Mouse (Mus musculus) yolk sac, embryonic 10.5 days (tissue): ENCODE measurements at regions not wholly inside any gene's neighbourhood (a gene's known extent, or its start where the extent isn't known, plus 50 kb on each side); places are given as distances from the start of the nearest gene placed in this dataset.

Experiments
- DNase-seq: peaks from one replicate; pipeline ENCODE4 v3.0.0-alpha.2; 2017; ENCODE audit warnings: low spot score

- DNase-seq, result no peak
Measured at GRCm38 (mm10) chr14:102925769-102926443, 56.5 kb downstream of the Kctd12 start.

DNA sequence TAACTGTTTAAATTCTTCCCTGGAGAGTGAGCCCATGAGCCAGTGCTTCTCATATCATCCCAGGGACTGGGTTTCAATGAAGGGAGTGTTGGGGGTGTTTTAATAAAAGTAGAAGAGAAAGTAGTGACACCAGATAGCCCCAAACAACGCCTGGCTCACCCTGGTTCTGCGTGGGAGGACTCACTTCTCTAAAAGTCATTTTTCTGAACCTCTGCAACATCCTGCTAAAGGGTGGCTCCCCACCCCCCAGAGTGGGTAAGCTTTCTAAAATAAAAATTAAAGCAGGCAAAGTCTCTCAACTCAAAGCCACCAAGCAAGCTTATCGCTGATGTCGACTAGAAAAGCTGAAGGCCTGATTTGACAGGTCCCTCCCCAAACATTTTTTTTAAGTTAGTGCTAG lies 57.8 kb downstream of the Kctd12 start:
- no peak for DNase-seq

- no peak for DNase-seq
Measured at GRCm38 (mm10) chr14:102922496-102922993, 59.9 kb downstream of the Kctd12 start.

GRCm38 (mm10) chr14:102920415-102920814 lies 62.0 kb downstream of the Kctd12 start:
- DNase-seq, result no peak

GRCm38 (mm10) chr14:102919261-102919801 lies 63.1 kb downstream of the Kctd12 start:
- DNase-seq, result no peak

DNA sequence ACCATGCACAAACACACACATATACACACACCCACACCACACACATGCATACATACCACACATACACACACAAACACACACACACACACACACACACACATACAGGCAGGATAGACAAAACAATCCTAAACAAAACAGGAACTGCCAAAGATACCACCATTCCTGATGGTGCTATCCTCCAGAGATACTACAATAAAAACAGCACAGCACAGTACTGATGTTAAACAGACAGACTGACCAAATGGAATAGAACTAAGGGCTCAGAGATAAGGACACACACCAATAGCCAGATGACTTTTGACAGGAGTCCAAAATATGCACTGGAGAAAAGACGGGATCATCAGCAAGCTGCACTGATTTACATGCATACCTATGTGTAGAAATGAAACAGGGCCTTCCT lies 64.5 kb downstream of the Kctd12 start:
- no peak for DNase-seq

DNA sequence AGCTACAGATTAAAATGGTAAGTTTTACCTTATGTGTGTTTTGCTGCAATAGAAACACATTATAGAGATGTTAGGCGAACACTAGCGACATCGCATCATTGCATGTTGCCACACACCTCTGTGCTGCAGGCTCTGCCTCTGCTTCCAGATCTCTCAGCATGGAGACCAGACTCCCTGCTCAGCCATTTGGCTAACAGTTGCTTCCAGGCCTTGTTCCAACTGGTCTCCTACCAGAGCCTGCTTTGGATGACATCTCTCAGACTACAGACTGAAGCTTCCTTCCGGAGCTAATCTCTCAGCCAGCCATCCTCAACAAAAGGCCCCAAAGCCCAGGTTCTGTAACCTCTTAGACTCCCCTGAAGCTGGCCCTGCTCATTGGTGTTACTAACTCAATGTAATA lies 66.5 kb downstream of the Kctd12 start:
- no peak for DNase-seq

GRCm38 (mm10) chr14:102911582-102911981 lies 70.9 kb downstream of the Kctd12 start:
- DNase-seq, result no peak

- no peak for DNase-seq
Measured at GRCm38 (mm10) chr14:102908990-102909389, 73.4 kb downstream of the Kctd12 start.

- DNase-seq, result no peak
Measured at GRCm38 (mm10) chr14:102907411-102908103, 74.9 kb downstream of the Kctd12 start.

DNA sequence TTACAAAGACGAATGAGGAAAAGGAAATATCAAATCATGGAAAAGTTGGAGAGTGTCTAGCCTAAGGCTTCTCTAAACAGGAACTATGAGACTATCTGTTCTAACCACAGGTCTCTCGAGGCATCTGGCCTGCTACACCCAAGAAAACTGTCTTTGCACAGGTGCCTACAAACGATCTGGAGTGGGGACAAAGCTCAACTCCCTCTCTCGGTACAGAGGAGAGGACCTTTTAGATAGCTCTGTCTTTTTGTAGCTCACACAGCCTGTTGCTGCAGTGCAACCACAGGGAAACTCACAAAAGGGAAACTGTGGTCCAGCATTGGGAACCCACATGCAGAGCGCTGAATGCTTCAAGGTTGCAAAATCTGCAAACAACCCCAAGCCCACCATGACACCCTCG lies 75.6 kb downstream of the Kctd12 start:
- no peak for DNase-seq

- no peak for DNase-seq
Measured at GRCm38 (mm10) chr14:102906286-102906685, 76.2 kb downstream of the Kctd12 start.

DNA sequence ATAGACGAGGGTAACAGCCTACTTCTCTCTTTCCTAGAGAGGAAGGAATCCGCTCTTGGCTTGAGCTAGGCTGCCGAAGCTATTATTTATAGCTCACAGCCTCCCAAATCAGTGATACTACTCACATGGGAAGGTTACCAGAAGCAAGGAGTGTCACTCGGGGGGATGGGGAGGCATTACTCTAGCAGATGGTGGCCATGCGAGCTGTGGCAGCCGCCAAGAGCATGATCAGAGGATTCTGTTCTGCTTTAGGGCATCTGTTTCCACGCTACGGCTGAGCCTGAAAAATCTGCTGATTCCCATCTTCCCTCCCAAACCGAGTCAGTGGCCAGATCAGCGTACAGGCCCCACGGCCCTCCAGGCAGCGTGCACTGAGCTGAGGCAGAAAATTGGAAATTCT lies 79.5 kb downstream of the Kctd12 start:
- no peak for DNase-seq

DNA sequence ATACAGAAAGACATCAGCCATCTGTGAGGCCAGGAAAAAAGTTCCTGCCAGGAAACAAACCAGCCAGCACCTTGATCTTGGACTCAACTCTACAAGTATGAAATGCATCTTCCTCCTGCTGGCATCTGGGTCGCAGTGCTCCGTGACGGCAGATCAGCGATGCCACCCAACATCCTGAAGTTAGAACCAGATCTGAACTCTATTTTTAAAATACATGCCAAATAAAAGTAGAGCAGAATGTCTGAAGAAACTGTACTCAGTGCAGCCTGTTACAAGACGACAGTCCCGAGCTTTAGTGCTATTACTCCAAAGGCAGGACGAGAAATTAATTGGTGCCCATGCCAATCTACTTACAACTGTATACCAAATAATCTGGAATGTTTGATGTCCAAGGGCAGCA lies 80.2 kb downstream of the Kctd12 start:
- no peak for DNase-seq

DNA sequence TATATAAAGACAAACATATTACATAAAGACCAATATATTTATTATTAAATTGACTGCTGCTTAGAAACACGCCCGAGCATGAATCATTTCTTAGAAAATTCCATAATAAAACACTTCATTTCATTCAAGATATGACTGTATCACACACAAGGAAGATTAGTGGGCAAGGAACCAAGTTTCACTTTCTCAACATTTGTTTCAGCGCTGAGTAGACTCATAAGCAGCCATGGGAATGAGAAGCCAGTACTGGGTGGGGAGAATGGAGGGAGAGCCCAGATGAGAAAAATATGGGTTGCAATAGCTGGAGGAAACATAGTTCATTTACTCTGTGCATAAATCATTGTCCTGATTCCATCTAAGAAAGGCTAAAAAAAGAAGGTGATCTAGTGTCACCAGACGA lies 84.0 kb downstream of the Kctd12 start:
- no peak for DNase-seq

GRCm38 (mm10) chr14:102897039-102897438 lies 85.4 kb downstream of the Kctd12 start:
- DNase-seq, result no peak

DNA sequence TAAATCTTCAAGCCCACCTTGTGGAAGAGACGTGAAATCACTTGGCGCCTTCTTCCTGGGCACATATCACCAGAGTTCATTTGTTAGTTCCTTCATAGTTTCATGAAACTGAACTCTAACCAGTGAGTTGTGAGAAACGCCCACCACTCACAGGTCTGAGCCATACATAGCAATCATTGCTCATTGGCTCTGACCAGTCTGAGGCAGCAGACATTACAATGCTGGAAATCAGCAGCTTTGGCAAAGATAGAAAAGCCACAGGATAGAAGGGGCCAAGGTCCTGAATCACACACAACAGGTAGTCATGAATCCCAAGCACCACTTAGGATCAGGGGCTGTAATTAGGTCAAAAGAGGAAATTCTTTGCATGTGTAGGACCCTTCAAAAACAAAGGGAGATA lies 85.9 kb downstream of the Kctd12 start:
- DNase-seq, result no peak

GRCm38 (mm10) chr14:102893241-102893640 lies 89.2 kb downstream of the Kctd12 start:
- no peak for DNase-seq

DNA sequence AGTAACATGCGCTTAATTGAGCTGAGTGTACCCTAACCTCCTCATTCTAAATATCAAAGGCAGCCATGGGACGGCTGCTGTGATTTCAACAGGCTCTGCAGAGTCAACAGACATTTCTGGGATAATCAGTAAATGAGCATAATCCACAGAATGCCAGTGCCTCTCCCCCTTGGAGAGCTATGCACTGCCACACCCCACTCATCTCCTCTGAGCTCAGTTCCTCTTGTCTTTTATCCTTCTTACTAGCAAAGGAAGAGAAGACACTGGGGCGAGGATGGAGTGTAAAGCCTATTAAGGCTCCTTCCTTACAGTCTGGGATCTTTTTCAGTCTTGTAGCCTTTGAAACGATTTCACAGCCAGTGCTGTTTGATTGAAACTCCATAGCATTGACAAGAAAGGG lies 90.9 kb downstream of the Kctd12 start:
- no peak for DNase-seq

DNA sequence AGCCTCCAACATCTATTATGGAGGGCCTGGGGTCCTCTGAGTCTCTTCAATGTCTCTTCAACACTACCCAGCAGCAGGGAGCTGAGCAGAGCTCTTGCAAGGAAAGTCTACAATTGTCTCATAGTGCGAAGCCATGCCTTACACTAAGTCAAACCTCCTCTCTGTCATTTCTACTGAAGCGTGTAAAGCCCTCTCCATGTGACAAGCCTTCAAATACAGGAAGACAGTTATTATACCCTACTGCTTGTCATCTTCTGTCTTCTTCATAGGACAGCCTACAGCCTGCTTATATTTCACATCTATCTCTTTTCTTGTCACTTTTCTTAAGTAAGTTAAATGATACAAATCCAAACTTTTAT lies 97.2 kb downstream of the Kctd12 start:
- no peak for DNase-seq

DNA sequence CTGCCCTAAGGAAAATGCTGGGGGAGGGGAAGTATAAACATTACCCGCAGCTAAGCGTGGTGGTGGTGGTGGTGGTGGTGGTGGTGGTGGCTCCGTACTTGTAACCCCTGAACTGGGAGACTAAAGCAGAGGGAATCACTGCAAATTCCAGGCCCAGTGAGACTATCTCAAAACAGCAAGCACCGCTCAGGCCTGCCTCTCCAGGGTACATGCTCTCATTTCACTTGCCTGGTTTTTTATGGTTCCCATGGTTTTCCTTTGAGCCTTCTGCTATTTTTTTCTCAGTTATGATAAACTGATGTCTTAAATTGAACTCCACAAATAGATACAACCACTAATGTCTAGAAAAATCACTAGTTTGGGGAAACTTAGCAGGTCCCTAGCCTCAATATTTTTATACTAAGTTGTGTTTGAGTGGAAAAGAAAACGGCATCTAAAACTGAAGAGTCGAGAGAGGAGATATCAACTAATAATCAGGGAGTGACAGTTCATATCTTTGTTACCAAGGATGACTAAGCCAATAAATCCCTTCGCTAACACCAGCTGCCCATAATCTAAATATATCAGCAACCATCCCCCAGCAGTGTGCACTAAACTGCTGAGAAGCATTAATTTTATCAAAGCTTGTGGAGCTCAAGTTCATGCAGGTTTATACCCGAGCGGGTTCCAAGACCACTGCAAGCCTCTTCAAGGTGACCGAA lies 97.7 kb downstream of the Kctd12 start:
- DNase-seq, result no peak

- DNase-seq, result no peak
Measured at GRCm38 (mm10) chr14:102883344-102884122, 98.9 kb downstream of the Kctd12 start.
